Mouse (Mus musculus) kidney, adult 8-10 months (tissue): ENCODE measurements at regions not wholly inside any gene's neighbourhood (a gene's known extent, or its start where the extent isn't known, plus 50 kb on each side); places are given as distances from the start of the nearest gene placed in this dataset.
A peak's percentile ranks its signal among the peaks of the same experiment; 100 is the strongest.

Experiments used
- DNase-seq, 2 experiments: peaks; one replicate each; pipeline ENCODE4 v3.0.0; 2022

GRCm38 (mm10) chr6:127311192-127312054, 135.2 kb upstream of the Parp11 start:
- DNase-seq = no peak

- no peak for DNase-seq
Observed at GRCm38 (mm10) chr6:127317309-127317708, 129.3 kb upstream of the Parp11 start.

GRCm38 (mm10) chr6:127318746-127319582, 127.7 kb upstream of the Parp11 start:
- DNase-seq = no peak

- DNase-seq = no peak
Observed at GRCm38 (mm10) chr6:127320600-127320999, 126.0 kb upstream of the Parp11 start.

GRCm38 (mm10) chr6:127321031-127321430, 125.6 kb upstream of the Parp11 start:
- DNase-seq = no peak

- no peak for DNase-seq
Observed at GRCm38 (mm10) chr6:127322398-127322797, 124.2 kb upstream of the Parp11 start.

GRCm38 (mm10) chr6:127324984-127325383, 121.7 kb upstream of the Parp11 start:
- peak in 1 of 2 experiments; percentile 55 for DNase-seq

- DNase-seq = no peak
Observed at GRCm38 (mm10) chr6:127325596-127326332, 120.9 kb upstream of the Parp11 start.

- no peak for DNase-seq
Observed at GRCm38 (mm10) chr6:127326333-127326729, 120.3 kb upstream of the Parp11 start.

- no peak for DNase-seq
Observed at GRCm38 (mm10) chr6:127329191-127330014, 117.2 kb upstream of the Parp11 start.

GRCm38 (mm10) chr6:127330015-127330705, 116.5 kb upstream of the Parp11 start:
- DNase-seq = peak; percentile 54 to 57

- no peak for DNase-seq
Observed at GRCm38 (mm10) chr6:127331091-127331490, 115.5 kb upstream of the Parp11 start.

GRCm38 (mm10) chr6:127334256-127334655, 112.4 kb upstream of the Parp11 start:
- no peak for DNase-seq

GRCm38 (mm10) chr6:127335462-127335886, 111.2 kb upstream of the Parp11 start:
- DNase-seq = no peak

GRCm38 (mm10) chr6:127335996-127336660, 110.5 kb upstream of the Parp11 start:
- DNase-seq = no peak

- DNase-seq = no peak
Observed at GRCm38 (mm10) chr6:127336681-127337397, 109.8 kb upstream of the Parp11 start.

GRCm38 (mm10) chr6:127337398-127337871, 109.2 kb upstream of the Parp11 start:
- no peak for DNase-seq

GRCm38 (mm10) chr6:127338412-127338811, 108.2 kb upstream of the Parp11 start:
- DNase-seq = no peak

GRCm38 (mm10) chr6:127341604-127342003, 105.0 kb upstream of the Parp11 start:
- DNase-seq = no peak
